Mouse (Mus musculus): ENCODE measurements around the gene Gpx4.

GRCm38 (mm10) chr10:80052374-80052764 lies 5.4 kb downstream of the Gpx4 start:
- TF ChIP-seq CTCF (IDR thresholded peaks at IDR 0.05; ENCODE audit: extremely low read depth, insufficient read depth, low read length): no peak
- TF ChIP-seq POLR2A (IDR thresholded peaks at IDR 0.05; ENCODE audit: extremely low read depth, insufficient read depth, low read length): no peak

Data from cortical plate, adult 2 months (tissue).